Mouse (Mus musculus) lung, postnatal 14 days (tissue): Measurements from ENCODE around the gene Lypla2.

ENCODE experiments used
- DNase-seq: peaks from one replicate; pipeline ENCODE4 v3.0.0; 2021

Lypla2 gene

GRCm38 (mm10) chr4:135918635-135919279, 53.7 kb downstream of the Lypla2 start:
- DNase-seq = no peak
